Mouse (Mus musculus) C2C12 (cell line): ENCODE results near the gene Mbd4.

Source experiments
- CEBPB ChIP-seq: IDR thresholded peaks from one replicate; pipeline ENCODE4 v1.6.1; 2011; ENCODE audit warnings: low read depth, mild to moderate bottlenecking, control low read depth, moderate library complexity
- CTCF ChIP-seq: IDR thresholded peaks from one replicate; pipeline ENCODE4 v1.5.1; 2011; ENCODE audit not compliant: control insufficient read depth, insufficient read depth, insufficient read length
- MAX ChIP-seq: IDR thresholded peaks from one replicate; pipeline ENCODE4 v1.6.1; 2011; ENCODE audit warnings: mild to moderate bottlenecking, control low read depth
- MYOD1 ChIP-seq: IDR thresholded peaks from one replicate; pipeline ENCODE4 v1.6.1; 2011; ENCODE audit warnings: low read depth; ENCODE audit not compliant: control insufficient read depth, insufficient read length
- MYOG ChIP-seq: IDR thresholded peaks from one replicate; pipeline ENCODE4 v1.6.1; 2011; ENCODE audit not compliant: control insufficient read depth, insufficient read length; ENCODE audit errors: extremely low read depth
- USF1 ChIP-seq: IDR thresholded peaks from one replicate; pipeline ENCODE4 v1.6.1; 2011; ENCODE audit warnings: low read depth, mild to moderate bottlenecking, control low read depth, moderate library complexity

- no peak for TF ChIP-seq CTCF
- no peak for TF ChIP-seq MAX
- no peak for TF ChIP-seq MYOG
- no peak for TF ChIP-seq USF1
- no peak for TF ChIP-seq CEBPB
- TF ChIP-seq MYOD1 = no peak
Observed at GRCm38 (mm10) chr6:115821216-115821993, 31.8 kb downstream of the Mbd4 start.
